Mouse (Mus musculus): Measurements from ENCODE around the gene Cdc42.

Cdc42 gene

DNA sequence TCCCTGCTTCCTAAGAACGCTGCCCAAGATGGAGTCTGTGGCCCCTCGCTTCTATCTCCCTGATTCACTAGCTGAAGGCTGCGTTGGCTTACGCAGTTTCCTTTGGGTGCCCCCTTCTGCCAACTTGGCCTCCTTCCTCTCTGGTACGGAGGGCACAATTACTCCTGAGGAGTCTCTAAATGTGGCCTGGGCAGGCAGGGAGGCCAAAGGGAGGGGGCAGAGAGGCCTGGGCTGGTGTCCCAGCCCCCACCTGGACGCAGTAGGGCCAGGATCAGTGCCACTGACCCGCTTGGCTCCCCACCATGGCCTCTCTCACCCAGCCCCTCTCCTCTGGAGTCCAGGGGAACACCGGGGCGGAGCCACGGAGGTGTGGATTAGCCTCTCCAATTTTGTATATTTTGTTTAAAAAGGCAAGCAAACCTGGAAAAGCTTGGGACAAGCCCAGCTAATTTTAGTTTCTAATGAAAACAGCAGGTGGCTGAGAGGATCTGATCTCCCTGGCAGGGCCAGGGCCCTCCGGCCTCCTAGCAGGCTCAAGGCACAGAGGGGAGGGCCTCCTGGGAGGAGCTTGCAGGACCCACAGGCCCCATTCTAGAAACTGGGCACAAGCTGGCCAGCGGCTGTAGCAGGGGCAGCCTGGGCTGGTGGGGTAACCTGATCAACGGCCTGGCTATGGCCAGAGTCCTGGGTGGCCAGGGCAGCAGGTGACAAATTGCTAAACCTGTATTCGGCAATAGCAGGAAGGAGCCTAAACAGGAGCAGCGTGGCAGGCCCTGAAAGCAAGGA, 71.5 kb downstream of the Cdc42 start:
- DNase-seq (ENCODE audit: low spot score in 2 of 2), result no peak

DNA sequence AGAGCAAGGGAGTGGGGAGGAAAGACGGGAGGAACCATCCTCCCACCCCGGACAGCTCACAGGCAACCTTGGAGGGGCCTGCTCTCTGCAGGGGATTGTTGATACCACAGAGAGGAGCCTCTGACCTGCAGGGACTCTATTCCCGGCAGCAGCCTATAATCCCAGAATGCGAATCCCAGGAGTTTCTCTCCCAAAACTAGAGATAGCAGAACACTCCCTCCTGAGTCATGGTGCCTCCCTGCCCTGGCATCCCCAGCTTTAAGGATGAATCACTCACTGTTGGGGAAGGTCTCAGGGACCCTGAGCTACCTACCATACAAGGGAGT, 74.2 kb downstream of the Cdc42 start:
- DNase-seq (ENCODE audit: low spot score in 2 of 2), result no peak

DNA sequence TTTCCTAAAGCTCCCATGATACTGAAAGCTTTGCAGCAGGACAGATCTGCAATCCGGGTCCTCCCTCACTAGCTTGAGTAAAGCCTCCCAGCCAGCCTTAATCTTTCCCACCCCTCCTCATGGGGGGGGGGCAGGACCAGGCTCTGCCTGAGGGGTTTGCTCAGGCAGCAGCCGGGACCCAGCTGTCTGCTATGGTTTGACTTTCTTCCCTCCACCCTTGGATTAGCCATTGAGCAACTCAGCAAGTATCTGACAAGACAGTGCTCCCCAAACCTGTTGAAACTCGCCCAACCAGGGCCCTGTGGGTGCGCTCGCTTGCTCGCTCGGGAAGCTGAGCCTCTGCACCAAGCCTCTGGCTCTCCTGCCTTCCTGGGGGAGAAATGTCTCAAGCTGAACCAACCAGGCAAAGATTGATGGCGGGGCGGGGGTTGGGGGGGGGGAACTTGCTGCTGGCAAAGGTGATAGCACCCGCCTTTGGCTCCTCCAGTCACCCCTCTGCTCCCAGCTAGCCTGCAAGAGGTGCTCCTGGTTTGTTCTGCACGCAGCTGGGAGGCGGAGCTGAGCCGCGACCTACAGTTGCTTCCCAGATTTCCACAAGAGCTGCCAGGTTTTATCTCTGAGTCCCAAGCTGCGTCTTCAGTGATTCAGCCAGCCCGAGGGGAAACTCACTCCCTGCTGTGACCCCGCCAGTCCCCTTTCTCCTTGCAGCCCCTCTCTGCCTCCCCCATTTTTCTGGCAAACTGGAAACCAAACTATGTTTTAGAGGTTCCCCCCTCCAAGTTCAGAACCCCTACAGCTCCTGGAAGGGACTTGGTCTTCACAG, 74.7 kb downstream of the Cdc42 start:
- peak in 1 of 2 experiments; percentile 61 for DNase-seq (ENCODE audit: low spot score in 2 of 2)

DNA sequence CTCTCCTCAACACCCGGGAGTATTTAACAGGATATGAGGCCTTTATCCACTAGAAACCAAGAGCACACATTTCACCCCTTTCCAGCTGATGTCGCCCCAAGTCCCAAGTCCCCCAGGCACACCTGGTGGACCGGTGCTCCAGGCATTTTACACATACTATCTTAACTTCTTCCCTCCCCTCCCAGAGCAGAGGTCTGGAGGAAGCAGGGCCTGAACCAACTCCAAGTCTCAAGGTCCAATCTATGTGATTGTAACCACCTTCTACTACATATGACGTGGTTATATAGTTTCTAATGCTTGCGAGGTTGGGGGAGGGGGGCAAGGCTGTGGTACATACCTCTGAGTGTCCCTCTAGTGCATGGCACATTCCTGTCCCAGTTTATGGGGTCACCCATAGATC, 75.4 kb downstream of the Cdc42 start:
- no peak for DNase-seq (ENCODE audit: low spot score in 2 of 2)

DNA sequence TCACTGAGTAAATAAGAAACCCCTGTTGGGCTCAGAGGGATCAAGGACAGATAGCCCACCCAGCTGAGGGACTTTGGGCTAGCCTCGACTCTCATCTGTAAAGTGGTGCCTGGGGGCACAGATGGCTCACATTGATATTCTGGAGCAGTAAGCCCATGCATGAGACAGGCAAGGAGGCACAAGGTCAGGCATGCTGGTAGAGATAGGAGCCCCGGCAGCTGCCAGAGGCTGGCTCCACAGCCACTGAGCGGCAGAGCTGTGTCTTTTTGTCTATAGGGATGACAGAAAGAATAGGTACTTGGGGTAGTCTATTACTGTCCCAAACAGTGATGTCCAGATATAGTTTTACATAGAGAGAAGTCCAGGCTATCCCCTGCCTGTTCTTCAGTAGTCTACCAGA, 76.2 kb downstream of the Cdc42 start:
- no peak for DNase-seq (ENCODE audit: low spot score in 2 of 2)

DNA sequence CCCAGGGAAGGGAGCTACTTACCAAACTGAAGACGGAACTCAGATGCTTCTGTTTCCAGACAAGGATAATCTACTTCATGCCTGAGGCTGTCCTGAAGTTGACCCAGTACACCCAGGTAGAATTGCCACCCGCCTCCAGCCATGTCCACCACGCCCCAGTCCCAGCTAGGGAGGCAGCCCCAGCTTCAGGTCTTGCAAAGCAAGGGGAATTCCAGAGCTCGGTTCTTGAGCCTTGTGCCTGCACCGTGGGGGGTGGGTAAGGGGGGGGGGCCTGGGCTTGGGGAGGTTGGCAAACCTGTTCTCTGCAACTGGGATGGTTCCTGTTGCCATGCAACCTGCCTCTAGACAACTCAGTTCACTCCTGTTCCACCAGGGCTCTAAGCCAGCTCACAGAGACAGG, 78.2 kb downstream of the Cdc42 start:
- DNase-seq (ENCODE audit: low spot score in 2 of 2), result no peak

DNA sequence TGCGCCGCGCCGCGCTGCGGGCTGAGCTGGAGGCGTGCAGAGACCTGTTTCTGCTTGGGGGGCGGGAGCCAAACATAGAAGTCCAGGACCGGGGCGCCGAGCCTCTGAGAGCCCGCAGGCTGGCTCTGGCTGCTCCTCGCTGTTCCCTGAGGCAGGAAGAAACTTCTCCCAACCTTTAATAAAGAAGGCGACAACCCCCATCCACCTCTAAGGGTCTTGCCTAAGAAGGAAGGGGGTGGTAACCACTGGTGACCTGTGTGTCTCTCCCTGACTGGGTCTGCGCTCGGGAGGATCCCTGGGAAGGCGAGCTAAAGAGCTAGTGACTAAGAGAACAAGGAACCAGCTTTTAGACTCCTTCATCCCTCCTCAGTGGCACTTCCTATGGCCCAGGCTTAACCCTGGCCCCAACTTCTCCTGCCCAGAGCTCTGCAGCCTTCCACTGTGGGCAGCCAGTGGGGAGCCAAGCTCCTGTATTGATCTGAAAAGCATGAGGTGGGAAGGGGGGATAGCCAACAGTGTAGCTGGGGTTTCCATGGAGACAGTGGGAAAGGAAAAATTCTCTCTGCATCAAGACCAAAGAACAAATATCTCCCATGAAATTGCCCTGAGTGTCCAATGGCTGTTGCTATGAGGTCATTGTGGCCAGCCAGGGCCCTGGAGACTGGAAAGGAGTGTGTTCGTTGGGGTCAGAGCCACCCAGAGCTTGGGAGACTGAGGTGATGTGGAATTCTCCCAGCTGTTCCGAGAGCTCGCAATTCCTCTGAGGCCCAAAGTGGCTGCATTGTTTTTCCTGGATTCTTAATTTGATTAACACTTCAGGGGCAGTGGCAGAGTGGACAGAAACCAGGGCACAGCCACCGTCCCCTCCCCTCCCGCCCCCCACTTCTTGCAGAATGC, 79.1 kb downstream of the Cdc42 start:
- no peak for DNase-seq (ENCODE audit: low spot score in 2 of 2)

DNA sequence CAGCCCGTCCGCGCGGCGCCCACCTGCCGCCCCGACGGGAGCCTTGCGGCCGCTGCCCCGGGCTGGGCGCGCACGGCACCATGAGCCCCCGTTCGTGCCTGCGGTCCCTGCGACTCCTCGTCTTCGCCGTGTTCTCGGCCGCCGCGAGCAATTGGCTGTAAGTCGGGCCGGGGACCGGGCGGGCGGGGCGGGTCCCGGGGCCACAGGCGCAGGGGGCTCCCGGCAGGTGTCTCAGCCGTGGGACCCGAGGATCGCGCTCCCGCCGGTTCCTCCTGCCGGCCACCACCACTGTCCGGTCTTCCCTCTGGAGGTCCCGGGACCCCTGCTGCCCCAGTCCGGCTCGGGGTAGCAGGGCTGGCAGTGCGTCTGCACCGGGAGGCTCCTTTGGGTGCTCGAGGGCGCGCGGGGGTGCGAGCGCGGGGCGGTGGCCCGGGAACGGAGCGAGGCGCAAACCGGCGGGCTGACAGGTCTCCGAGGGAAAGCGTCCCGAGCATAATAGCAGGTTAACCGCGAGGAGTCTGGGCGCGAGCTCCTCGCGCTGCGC, 79.8 kb downstream of the Cdc42 start:
- no peak for DNase-seq (ENCODE audit: low spot score in 2 of 2)

DNA sequence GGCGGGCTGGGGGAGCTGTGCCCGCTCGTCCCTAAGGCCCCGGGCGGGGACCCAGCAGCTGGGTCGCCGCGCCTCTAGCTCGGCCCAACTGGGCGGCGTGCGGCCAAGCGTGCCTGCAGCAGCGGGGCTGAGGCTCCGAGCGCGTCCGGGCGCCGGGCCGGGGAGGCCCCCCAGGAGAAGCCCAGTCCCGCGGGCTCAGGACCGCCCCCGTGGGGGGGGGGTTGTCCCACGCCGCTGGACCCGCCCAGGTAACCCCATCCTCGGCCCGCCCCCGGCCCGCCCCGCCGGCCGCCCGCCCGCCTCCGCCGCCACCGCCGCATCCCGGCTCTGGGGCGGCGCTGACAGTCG, 80.4 kb downstream of the Cdc42 start, which contains the start of gene Wnt4:
TSS of gene Wnt4 (plus strand) at position 324 of the 348 bp plus-strand sequence.
- peak; percentile 72 to 73 for DNase-seq (ENCODE audit: low spot score in 2 of 2)

DNA sequence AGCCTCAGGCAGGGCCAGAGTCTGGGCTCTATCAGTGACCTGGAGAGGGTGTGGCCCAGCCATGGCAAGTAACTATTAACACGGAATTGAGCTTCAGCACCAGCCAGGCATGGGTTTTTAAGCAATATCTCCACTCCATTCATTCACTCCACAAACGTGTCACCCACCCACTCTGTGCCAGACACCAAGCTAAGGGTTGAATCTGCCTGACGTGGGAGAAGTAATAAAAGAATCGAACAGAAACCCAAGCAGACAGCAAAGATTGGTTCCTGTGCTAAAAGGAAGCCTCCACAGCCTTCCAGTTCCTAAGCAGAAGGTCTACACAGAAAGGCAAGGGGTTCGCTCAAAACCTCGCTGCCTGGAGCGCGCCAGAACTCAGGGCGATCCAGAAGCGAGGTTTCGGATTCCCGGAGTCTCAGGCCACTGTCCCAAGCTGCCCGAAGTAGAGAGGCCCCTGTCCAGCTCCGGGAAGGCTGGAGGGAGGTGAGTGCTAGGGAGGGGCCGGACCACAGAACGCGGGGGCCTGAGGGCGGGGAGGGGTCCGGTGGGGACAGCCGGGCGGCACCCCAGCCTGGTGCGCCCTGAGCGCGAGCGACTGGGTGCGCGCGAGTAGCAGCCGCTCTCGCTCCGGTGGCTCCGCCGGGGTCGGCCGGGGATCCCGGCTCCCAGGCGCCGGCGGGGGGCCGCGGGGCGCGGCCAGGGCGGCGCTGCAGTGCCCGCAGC, 80.9 kb downstream of the Cdc42 start:
- DNase-seq (ENCODE audit: low spot score in 2 of 2), result no peak

DNA sequence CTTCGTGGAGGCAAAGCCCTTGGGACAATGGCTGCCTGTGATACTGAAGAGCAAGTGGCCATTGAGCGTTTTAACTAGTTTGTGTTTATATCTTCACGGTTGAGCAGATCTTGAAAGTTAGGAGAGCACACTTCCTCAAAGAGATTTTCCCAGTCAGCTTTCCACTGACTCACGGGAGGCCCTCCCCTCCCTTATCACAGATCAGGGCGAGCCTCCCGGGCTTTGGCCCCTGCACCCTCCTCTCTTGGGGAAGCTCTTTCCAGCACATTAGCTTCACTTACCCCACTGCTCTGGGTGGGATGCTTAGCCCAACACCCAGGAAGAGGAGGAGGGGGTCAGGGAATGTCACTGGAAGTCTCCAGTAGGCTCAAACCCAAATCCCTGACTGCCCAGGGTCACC, 83.2 kb downstream of the Cdc42 start:
- DNase-seq (ENCODE audit: low spot score in 2 of 2), result no peak

DNA sequence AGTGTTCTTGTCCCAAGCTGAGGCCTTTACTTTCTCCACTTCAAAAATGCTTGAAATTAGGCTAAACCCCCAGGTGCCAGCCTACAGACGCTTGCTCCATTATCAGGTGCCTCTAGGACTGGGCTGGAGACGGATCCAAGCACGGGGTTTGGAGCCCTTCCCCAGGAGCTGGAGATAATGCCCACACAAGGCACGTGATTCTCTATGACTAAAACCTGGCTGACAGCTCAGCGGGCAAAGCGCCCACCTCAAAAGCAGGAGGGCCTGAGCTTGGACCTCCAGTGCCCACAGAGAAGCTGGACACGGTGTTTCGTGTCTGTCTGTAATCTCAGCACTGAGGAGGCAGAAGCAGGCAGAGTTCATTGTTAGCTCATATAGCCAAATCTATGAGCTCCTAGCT, 85.7 kb downstream of the Cdc42 start:
- DNase-seq (ENCODE audit: low spot score in 2 of 2), result no peak
